Mouse (Mus musculus) embryonic facial prominence, embryonic 11.5 days (tissue): ENCODE data around the gene Arl6ip5. TPM values are rescaled to one million over a fixed set of nuclear protein-coding genes. Genes with fewer than 3 reads are reported as not detected.

Experiments used
- ATAC-seq: fragments of 200-750 bp; cut with Nextera tagmentation; replicated peaks from 2 replicates; pipeline ENCODE4 v1.8.0; 2017; ENCODE audit warnings: low read depth; ENCODE audit not compliant: insufficient number of reproducible peaks, low FRiP score, low TSS enrichment
- DNase-seq: peaks from one replicate; pipeline ENCODE4 v3.0.0-alpha.2; 2015; ENCODE audit warnings: low spot score
- H3K27ac ChIP-seq: fragments of 300-500 bp; sonication (generic); replicated peaks from 2 replicates; pipeline ENCODE4 v1.5.1; 2014; ENCODE audit warnings: mild to moderate bottlenecking, low read depth, low read length, control low read depth
- H3K27me3 ChIP-seq: fragments of 300-500 bp; sonication (generic); 2 replicates; pipeline ENCODE4 v1.6.1; 2014; ENCODE audit warnings: mild to moderate bottlenecking, low read length, moderate library complexity, mixed read lengths; ENCODE audit not compliant: control insufficient read depth, insufficient read depth
- H3K36me3 ChIP-seq: fragments of 300-500 bp; sonication (generic); replicated peaks from 2 replicates; pipeline ENCODE4 v1.6.1; 2014; ENCODE audit warnings: low read depth, mild to moderate bottlenecking, low read length, moderate library complexity, mixed read lengths; ENCODE audit not compliant: control insufficient read depth, insufficient read depth
- H3K4me1 ChIP-seq: fragments of 300-500 bp; sonication (generic); 2 replicates; pipeline ENCODE4 v1.6.1; 2014; ENCODE audit warnings: low read length, mixed read lengths; ENCODE audit not compliant: control insufficient read depth, insufficient read depth
- H3K4me2 ChIP-seq: fragments of 300-500 bp; sonication (generic); 2 replicates; pipeline ENCODE4 v1.6.1; 2014; ENCODE audit warnings: low read depth, mild to moderate bottlenecking, control low read depth, low read length, moderate library complexity
- H3K4me3 ChIP-seq: fragments of 300-500 bp; sonication (generic); 2 replicates; pipeline ENCODE4 v1.5.1; 2014; ENCODE audit warnings: low read depth, low read length, control low read depth
- H3K9ac ChIP-seq: fragments of 300-500 bp; sonication (generic); replicated peaks from 2 replicates; pipeline ENCODE4 v1.6.1; 2014; ENCODE audit warnings: mild to moderate bottlenecking, control low read depth, low read length
- H3K9me3 ChIP-seq: fragments of 300-500 bp; sonication (generic); replicated peaks from 2 replicates; pipeline ENCODE4 v1.6.1; 2016; ENCODE audit warnings: mild to moderate bottlenecking, low read length, inconsistent platforms, mixed read lengths; ENCODE audit not compliant: control insufficient read depth
- WGBS: fragments of 180-500 bp; shearing (Covaris S2); extraction: QIAGEN DNeasy Blood & Tissue Kit; methylation state at CpG from one replicate; pipeline ENCODE4 v1.1.7; 2014; 5-methylcytosine and 5-hydroxymethylcytosine counted together
- polyA plus RNA-seq: library from polyadenylated mRNA; unstranded; fragments of >200 nt; fragmentation: Nextera tagmentation; extraction: Ambion mirVana; gene quantifications from 2 replicates; pipeline ENCODE4 v1.2.1, GENCODE M21; 2014

The Arl6ip5 gene
- polyA plus RNA-seq, 1 experiment from 2014 or later, result 33.4 TPM

DNA sequence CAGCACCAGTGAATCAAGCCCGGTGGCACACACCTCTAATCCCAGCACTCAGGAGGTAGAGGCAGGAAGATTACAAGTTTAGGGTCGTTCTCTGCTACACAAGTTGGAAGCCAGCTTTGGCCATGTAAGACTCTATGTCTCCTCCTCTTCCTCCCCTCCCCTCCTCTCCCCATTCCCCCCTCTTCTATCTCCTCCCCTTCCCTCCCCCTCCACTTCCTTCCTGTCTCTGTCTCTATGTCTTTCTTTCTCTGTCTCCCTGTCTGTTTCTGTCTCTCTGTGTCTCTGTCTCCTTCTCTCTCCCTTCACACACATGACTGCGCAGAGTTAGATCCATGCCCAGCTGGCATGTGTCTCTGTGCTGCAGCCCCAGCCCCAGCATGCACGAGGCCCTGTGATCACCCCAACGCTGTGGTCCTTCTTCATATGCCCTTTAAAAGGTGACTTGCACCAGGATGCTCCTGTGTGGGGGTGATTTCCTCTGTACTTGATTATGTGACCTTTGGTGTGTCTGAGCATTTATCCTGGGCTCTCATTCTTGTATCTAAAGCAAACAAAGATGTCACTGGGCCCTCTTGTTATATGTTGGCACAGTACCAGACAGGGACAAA, 66.5 kb downstream of the Arl6ip5 start:
- no peak for DNase-seq
- Histone ChIP-seq H3K27ac (no peak overlapping the region), H3K9ac (no peak overlapping the region), H3K9me3 (no peaks in the 10 kb centered on the region), H3K4me2 (no peak overlapping the region), H3K4me1 (no peaks in the 10 kb centered on the region), H3K27me3 (no peaks in the 10 kb centered on the region), H3K4me3 (no peak overlapping the region), H3K36me3 (no peaks in the 10 kb centered on the region)
- no peak for ATAC-seq
- 66% methylated on average over 5 of the region's 5 CpGs for WGBS

GRCm38 (mm10) chr6:97278014-97278787, 67.7 kb downstream of the Arl6ip5 start:
- WGBS, result 4% methylated on average over 19 of the region's 19 CpGs
- H3K27ac ChIP-seq, result no peak overlapping the region
- H3K36me3 ChIP-seq, result no peaks in the 10 kb centered on the region
- no peaks in the 10 kb centered on the region for H3K4me1 ChIP-seq
- peak overlapping the region; percentile 19; the same call in 1 of the 2 replicates for H3K4me3 ChIP-seq
- H3K9ac ChIP-seq, result peak overlapping the region; percentile 46
- DNase-seq (peak; percentile 89), ATAC-seq (peak; percentile 73)
- no peaks in the 10 kb centered on the region for H3K27me3 ChIP-seq
- H3K4me2 ChIP-seq, result peak overlapping the region; percentile 52
- no peaks in the 10 kb centered on the region for H3K9me3 ChIP-seq

DNA sequence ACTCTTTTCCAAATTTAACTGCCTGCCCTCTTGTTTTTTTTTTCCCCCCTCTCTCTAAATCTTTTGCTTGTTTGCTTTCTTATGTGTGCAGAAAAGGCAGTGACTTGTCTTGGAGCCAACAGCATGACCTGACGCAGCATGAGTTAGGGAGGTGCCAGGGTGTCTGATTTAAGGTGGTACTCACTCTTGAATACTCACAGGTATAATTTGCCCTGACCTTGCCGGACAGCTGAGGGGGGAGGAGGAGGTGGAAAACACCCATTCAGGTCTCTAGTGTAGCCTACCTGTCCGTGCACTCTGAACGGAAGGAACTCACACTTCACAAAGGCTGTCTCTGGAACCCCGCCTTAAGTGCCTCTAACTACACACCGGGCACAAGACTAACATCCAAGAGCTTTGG, 68.4 kb downstream of the Arl6ip5 start:
- WGBS, result 39% methylated on average over 6 of the region's 6 CpGs
- Histone ChIP-seq H3K4me3 (no peak overlapping the region), H3K36me3 (no peaks in the 10 kb centered on the region), H3K9ac (no peak overlapping the region), H3K27ac (no peak overlapping the region), H3K27me3 (no peaks in the 10 kb centered on the region), H3K4me1 (no peaks in the 10 kb centered on the region), H3K9me3 (no peaks in the 10 kb centered on the region), H3K4me2 (no peak overlapping the region)
- no peak; the same call in 1 of the 2 replicates for ATAC-seq
- DNase-seq, result no peak

Other genes starting within 250 kb of the Arl6ip5 start
- gene Fam19a4, start 150.3 kb upstream of the Arl6ip5 start, polyA plus RNA-seq, result 1.2 and 2.8 TPM in 2 replicates
- gene Eogt, start 61.5 kb upstream of the Arl6ip5 start, polyA plus RNA-seq, result 5.5 and 6.9 TPM in 2 replicates
- 30.3 and 34.2 TPM in 2 replicates for gene Tmf1, start 31.6 kb upstream of the Arl6ip5 start, polyA plus RNA-seq
- gene Uba3, start 5.0 kb upstream of the Arl6ip5 start, polyA plus RNA-seq, result 102 and 112 TPM in 2 replicates
- gene Lmod3, start 42.1 kb downstream of the Arl6ip5 start, polyA plus RNA-seq, result 0.49 and 0.58 TPM in 2 replicates